Mouse (Mus musculus): ENCODE results near the gene Cdh24. TPM values are rescaled to one million over a fixed set of nuclear protein-coding genes. Genes with fewer than 3 reads are reported as not detected.
"Not testable (repeated sequence)": the region's sequence is repeated elsewhere in the genome, so short reads cannot be mapped to it uniquely, and the experiment has no call there.

The Cdh24 gene
- polyA plus RNA-seq, 1 experiment, result 6.0 TPM

DNA sequence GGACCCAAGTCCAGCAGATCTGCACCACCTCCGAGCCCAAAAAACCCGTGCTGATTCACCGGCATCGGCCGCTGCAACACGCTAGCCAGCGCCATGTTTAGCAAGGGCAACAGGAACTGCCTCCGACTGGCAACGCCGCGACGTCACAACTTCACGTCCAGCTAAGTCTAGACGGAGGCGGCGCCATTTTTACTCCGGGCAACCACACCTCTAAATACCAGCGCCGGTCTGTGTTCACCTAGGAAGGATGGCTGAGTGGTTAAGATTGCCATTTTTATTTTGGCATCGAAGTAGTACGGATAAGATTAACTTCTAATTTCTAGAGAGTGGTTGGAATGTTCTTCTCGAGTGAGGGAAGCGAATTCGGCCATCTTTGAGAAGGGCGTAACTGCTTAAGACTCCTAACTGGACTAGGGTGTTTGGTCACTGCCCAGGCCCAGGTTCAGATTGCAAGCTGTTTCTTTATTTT, 23.2 kb downstream of the Cdh24 start, which contains the start of gene Psmb5:
Psmb5 (minus strand) TSS at position 126 of the 469 bp plus-strand sequence.
- H3K27ac ChIP-seq (ENCODE audit: insufficient read depth, low read length), result peak within 1 kb of the TSS; percentile 51; the same call in 1 of the 2 replicates
- TF ChIP-seq CTCF (IDR thresholded peaks at IDR 0.05; ENCODE audit: low read depth, low read length), result no peak
- TF ChIP-seq EP300 (IDR thresholded peaks at IDR 0.05; ENCODE audit: insufficient read depth, low read depth, low read length), result 0 out of 2 replicates have a peak, but pooled peaks have one; percentile 10
- no peaks in the 10 kb centered on the region for H3K27me3 ChIP-seq (ENCODE audit: control insufficient read depth, insufficient read depth, low read length, poor library complexity, severe bottlenecking)
- peaks cover 3% of the 10 kb centered on the region; the same call in 1 of the 2 replicates for H3K9me3 ChIP-seq (replicated peaks; ENCODE audit: control insufficient read depth, insufficient read depth, low read length, poor library complexity, severe bottlenecking)
- peak within 1 kb of the TSS; percentile 95 for H3K9ac ChIP-seq (ENCODE audit: low read depth, poor library complexity, severe bottlenecking)
- H3K4me3 ChIP-seq (ENCODE audit: low read depth, low read length), result peak within 1 kb of the TSS; percentile 96
- peaks cover 5% of the 10 kb centered on the region for H3K4me1 ChIP-seq (ENCODE audit: control insufficient read depth, insufficient read depth, low read length)
- H3K36me3 ChIP-seq (ENCODE audit: control insufficient read depth, insufficient read depth, low read length, poor library complexity, severe bottlenecking), result peaks cover 17% of the 10 kb centered on the region

DNA sequence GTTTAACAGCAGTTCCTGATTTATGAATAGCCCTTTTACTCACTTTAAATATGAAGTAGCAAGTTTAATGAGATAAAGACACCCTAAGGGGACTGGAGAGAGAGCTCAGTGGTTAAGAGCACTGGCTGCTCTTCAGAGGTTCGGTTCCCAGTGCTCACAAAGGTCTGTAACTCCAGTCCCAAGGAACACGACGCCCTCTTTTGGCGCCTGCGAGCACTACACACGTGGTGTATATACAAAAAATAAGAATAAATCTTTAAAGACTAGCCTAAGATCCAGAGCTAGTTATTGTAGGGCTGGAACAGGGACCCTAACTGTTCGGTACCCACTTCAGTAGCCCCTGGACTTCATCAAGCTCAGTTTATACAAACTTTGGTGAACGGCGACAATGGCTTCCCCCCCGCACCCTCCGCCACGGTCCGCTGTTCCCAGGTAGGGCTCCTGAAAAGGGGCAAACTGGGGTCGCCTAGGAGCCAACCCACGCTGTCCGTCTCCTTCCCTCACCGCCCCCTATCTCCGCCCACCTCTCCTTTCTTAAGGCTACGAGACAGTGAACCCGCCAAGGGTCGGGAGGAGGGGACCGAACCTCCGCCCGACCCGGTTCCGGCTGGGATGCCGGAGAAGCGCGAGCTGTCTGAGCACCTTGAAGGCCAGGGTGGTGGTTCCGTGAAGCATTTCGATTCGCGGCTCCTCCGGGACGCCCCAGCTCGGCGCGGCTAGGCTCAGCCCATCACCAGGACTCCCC, 23.8 kb downstream of the Cdh24 start:
- peak overlapping the region; percentile 95 for H3K9ac ChIP-seq (ENCODE audit: low read depth, poor library complexity, severe bottlenecking)
- H3K36me3 ChIP-seq (ENCODE audit: control insufficient read depth, insufficient read depth, low read length, poor library complexity, severe bottlenecking), result peaks cover 20% of the 10 kb centered on the region
- TF ChIP-seq EP300 (IDR thresholded peaks at IDR 0.05; ENCODE audit: insufficient read depth, low read depth, low read length), result no peak
- TF ChIP-seq POLR2A (IDR thresholded peaks at IDR 0.05; ENCODE audit: insufficient read depth, low read length), result no peak
- peak; percentile 45 for TF ChIP-seq CTCF (IDR thresholded peaks at IDR 0.05; ENCODE audit: low read depth, low read length)
- peaks cover 5% of the 10 kb centered on the region for H3K4me1 ChIP-seq (ENCODE audit: control insufficient read depth, insufficient read depth, low read length)
- H3K4me3 ChIP-seq (ENCODE audit: low read depth, low read length), result peak overlapping the region; percentile 96
- peak overlapping the region; percentile 49; the same call in 1 of the 2 replicates for H3K27ac ChIP-seq (ENCODE audit: insufficient read depth, low read length)
- no peaks in the 10 kb centered on the region for H3K27me3 ChIP-seq (ENCODE audit: control insufficient read depth, insufficient read depth, low read length, poor library complexity, severe bottlenecking)
- peaks cover 3% of the 10 kb centered on the region; the same call in 1 of the 2 replicates for H3K9me3 ChIP-seq (replicated peaks; ENCODE audit: control insufficient read depth, insufficient read depth, low read length, poor library complexity, severe bottlenecking)

DNA sequence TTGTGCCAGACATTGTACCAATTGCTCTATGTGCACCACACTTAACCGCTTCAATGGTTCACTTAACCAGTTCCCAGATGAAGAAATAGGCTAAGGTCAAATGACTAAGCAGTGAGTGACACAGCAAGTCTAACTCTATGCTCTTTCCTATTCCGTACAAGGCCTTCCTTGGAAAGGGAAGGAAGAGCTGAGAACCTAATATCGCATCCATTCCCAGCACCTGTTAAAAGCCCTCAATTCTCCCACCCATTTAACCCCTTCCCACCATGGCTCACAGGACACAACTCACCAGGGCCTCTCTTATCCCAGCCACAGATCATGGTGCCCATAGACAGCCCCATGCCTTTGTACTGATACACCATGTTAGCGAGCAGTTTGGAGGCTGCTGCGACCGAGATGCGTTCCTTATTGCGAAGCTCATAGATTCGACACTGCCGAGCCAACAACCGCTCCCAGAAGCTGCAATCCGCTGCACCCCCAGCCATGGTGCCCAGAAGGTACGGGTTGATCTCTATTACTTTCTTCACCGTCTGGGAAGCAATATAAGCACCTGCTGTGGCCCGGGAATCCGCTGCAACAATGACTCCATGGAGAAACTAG, 24.8 kb downstream of the Cdh24 start:
- Histone ChIP-seq H3K9ac (ENCODE audit: low read depth, poor library complexity, severe bottlenecking) (peak overlapping the region; percentile 95), H3K9me3 (replicated peaks; ENCODE audit: control insufficient read depth, insufficient read depth, low read length, poor library complexity, severe bottlenecking) (peaks cover 3% of the 10 kb centered on the region; the same call in 1 of the 2 replicates), H3K27ac (ENCODE audit: insufficient read depth, low read length) (no peak overlapping the region), H3K27me3 (ENCODE audit: control insufficient read depth, insufficient read depth, low read length, poor library complexity, severe bottlenecking) (no peaks in the 10 kb centered on the region), H3K4me1 (ENCODE audit: control insufficient read depth, insufficient read depth, low read length) (peaks cover 5% of the 10 kb centered on the region), H3K4me3 (ENCODE audit: low read depth, low read length) (peak overlapping the region; percentile 47), H3K36me3 (ENCODE audit: control insufficient read depth, insufficient read depth, low read length, poor library complexity, severe bottlenecking) (peaks cover 25% of the 10 kb centered on the region)
- TF ChIP-seq POLR2A (IDR thresholded peaks at IDR 0.05; ENCODE audit: insufficient read depth, low read length), result no peak

DNA sequence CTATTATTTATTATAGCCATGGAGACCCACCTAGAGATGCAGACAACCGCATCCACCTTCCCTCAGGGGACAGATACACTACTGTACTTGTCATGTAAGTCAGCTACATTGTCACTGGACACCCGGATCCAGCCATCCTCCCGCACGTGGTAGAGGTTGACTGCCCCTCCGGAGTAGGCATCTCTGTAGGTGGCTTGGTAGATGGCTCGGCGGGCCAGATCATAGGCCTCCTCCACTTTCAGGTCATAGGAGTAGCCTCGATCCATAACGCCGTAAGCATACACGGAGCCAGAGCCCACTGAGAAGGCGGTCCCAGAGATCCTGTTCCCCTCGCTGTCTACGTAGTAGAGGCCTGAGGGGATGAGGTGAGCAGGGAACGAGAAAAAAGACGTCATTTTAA, 27.0 kb downstream of the Cdh24 start:
- not testable (repeated sequence) for H3K9ac ChIP-seq (ENCODE audit: low read depth, poor library complexity, severe bottlenecking); H3K27ac ChIP-seq (ENCODE audit: insufficient read depth, low read length); H3K4me1 ChIP-seq (ENCODE audit: control insufficient read depth, insufficient read depth, low read length); H3K27me3 ChIP-seq (ENCODE audit: control insufficient read depth, insufficient read depth, low read length, poor library complexity, severe bottlenecking); H3K4me3 ChIP-seq (ENCODE audit: low read depth, low read length); H3K9me3 ChIP-seq (replicated peaks; ENCODE audit: control insufficient read depth, insufficient read depth, low read length, poor library complexity, severe bottlenecking)
- peaks cover 25% of the 10 kb centered on the region for H3K36me3 ChIP-seq (ENCODE audit: control insufficient read depth, insufficient read depth, low read length, poor library complexity, severe bottlenecking)

DNA sequence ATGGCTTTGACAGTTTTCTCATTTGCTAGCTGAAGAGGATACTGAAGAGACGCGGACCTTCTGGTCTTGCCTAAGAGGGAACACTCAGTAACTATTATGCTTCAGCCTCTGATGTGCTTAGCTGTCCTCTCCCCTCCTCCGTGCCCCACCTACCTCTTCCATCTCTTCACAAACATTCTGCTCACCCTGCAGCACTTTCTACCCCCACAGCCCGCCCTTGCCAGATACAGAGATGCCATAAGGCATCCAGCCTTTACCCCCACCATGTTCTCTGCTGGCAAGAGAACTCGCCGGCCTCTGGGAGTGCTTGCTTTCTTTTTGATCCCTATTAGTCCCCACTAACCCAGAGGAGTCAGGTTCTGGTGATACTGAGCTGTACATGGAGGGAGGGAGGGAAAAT, 30.5 kb downstream of the Cdh24 start:
- Histone ChIP-seq H3K36me3 (ENCODE audit: control insufficient read depth, insufficient read depth, low read length, poor library complexity, severe bottlenecking) (peaks cover 18% of the 10 kb centered on the region), H3K27me3 (ENCODE audit: control insufficient read depth, insufficient read depth, low read length, poor library complexity, severe bottlenecking) (no peaks in the 10 kb centered on the region), H3K4me1 (ENCODE audit: control insufficient read depth, insufficient read depth, low read length) (peaks cover 5% of the 10 kb centered on the region), H3K27ac (ENCODE audit: insufficient read depth, low read length) (no peak overlapping the region), H3K4me3 (ENCODE audit: low read depth, low read length) (no peak overlapping the region), H3K9ac (ENCODE audit: low read depth, poor library complexity, severe bottlenecking) (no peak overlapping the region), H3K9me3 (replicated peaks; ENCODE audit: control insufficient read depth, insufficient read depth, low read length, poor library complexity, severe bottlenecking) (no peaks in the 10 kb centered on the region)
- TF ChIP-seq CTCF (IDR thresholded peaks at IDR 0.05; ENCODE audit: low read depth, low read length) (no peak), EP300 (IDR thresholded peaks at IDR 0.05; ENCODE audit: insufficient read depth, low read depth, low read length) (no peak), POLR2A (IDR thresholded peaks at IDR 0.05; ENCODE audit: insufficient read depth, low read length) (no peak)

DNA sequence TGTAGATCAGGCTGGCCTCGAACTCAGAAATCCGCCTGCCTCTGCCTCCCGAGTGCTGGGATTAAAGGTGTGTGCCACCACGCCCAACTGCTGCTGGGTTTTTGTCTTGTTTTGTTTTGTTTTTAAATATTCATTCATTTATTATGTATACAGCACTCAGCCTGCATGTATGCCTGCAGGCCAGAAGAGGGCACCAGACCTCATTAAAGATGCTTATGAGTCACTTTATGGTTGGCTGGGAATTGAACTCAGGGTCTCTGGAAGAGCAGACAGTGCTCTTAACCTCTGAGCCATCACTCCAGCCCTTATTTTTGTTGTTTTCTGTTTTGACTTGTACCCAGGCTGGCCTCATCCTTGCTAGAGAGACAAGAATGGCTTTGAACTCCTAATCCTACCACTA, 31.2 kb downstream of the Cdh24 start:
- Histone ChIP-seq H3K36me3 (ENCODE audit: control insufficient read depth, insufficient read depth, low read length, poor library complexity, severe bottlenecking) (peaks cover 14% of the 10 kb centered on the region), H3K9me3 (replicated peaks; ENCODE audit: control insufficient read depth, insufficient read depth, low read length, poor library complexity, severe bottlenecking) (no peaks in the 10 kb centered on the region), H3K27me3 (ENCODE audit: control insufficient read depth, insufficient read depth, low read length, poor library complexity, severe bottlenecking) (no peaks in the 10 kb centered on the region), H3K27ac (ENCODE audit: insufficient read depth, low read length) (no peak overlapping the region), H3K9ac (ENCODE audit: low read depth, poor library complexity, severe bottlenecking) (no peak overlapping the region), H3K4me1 (ENCODE audit: control insufficient read depth, insufficient read depth, low read length) (peaks cover 3% of the 10 kb centered on the region), H3K4me3 (ENCODE audit: low read depth, low read length) (no peak overlapping the region)
- no peak for TF ChIP-seq POLR2A (IDR thresholded peaks at IDR 0.05; ENCODE audit: insufficient read depth, low read length)
- peak; percentile 31 for TF ChIP-seq CTCF (IDR thresholded peaks at IDR 0.05; ENCODE audit: low read depth, low read length)
- TF ChIP-seq EP300 (IDR thresholded peaks at IDR 0.05; ENCODE audit: insufficient read depth, low read depth, low read length), result no peak

Measured in ES-Bruce4 (cell line).